Mouse (Mus musculus) bone marrow, adult 2 months (tissue): ENCODE results near the gene Mgat4e. TPM values are rescaled to one million over a fixed set of nuclear protein-coding genes. Genes with fewer than 3 reads are reported as not detected.
A peak's percentile ranks its signal among the peaks of the same experiment; 100 is the strongest.

Experiments used
- H3K27ac ChIP-seq: fragments of 200-500 bp; 2 replicates; pipeline ENCODE4 v1.5.1; 2012; ENCODE audit warnings: low read depth, mild to moderate bottlenecking, control low read depth, inconsistent platforms, low read length; ENCODE audit not compliant: control insufficient read depth, poor library complexity, insufficient read depth
- H3K4me1 ChIP-seq: fragments of 200-500 bp; 2 replicates; pipeline ENCODE4 v1.6.1; 2011; ENCODE audit warnings: low read length; ENCODE audit not compliant: control insufficient read depth, insufficient read depth
- H3K4me3 ChIP-seq: fragments of 200-500 bp; replicated peaks from 2 replicates; pipeline ENCODE3; 2011; ENCODE audit warnings: mild to moderate bottlenecking, low read depth, low read length, control low read depth; ENCODE audit not compliant: control insufficient read depth
- CTCF ChIP-seq: fragments of 200-500 bp; IDR thresholded peaks from 2 replicates; pipeline ENCODE4 v1.5.1; 2011; ENCODE audit warnings: low read length, control low read depth; ENCODE audit not compliant: control insufficient read depth, insufficient read depth
- POLR2A ChIP-seq: fragments of 200-500 bp; IDR thresholded peaks from 2 replicates; pipeline ENCODE4 v1.6.1; 2011; ENCODE audit warnings: low read depth, mild to moderate bottlenecking, control low read depth, low read length, borderline replicate concordance; ENCODE audit not compliant: control insufficient read depth
- WGBS: fragments of 180-500 bp; shearing (Covaris S2); methylation state at CpG from one replicate; pipeline ENCODE4 v1.1.7; 2018; 5-methylcytosine and 5-hydroxymethylcytosine counted together
- polyA plus RNA-seq: library from polyadenylated mRNA; stranded (reverse); fragments of >200 nt; gene quantifications from 2 replicates; pipeline ENCODE4 v1.2.4, GENCODE M21; 2011; ENCODE audit warnings: low replicate concordance; ENCODE audit not compliant: missing spikeins, insufficient read depth, insufficient read length

Gene Mgat4e
- polyA plus RNA-seq, 1 experiment: not detected

DNA sequence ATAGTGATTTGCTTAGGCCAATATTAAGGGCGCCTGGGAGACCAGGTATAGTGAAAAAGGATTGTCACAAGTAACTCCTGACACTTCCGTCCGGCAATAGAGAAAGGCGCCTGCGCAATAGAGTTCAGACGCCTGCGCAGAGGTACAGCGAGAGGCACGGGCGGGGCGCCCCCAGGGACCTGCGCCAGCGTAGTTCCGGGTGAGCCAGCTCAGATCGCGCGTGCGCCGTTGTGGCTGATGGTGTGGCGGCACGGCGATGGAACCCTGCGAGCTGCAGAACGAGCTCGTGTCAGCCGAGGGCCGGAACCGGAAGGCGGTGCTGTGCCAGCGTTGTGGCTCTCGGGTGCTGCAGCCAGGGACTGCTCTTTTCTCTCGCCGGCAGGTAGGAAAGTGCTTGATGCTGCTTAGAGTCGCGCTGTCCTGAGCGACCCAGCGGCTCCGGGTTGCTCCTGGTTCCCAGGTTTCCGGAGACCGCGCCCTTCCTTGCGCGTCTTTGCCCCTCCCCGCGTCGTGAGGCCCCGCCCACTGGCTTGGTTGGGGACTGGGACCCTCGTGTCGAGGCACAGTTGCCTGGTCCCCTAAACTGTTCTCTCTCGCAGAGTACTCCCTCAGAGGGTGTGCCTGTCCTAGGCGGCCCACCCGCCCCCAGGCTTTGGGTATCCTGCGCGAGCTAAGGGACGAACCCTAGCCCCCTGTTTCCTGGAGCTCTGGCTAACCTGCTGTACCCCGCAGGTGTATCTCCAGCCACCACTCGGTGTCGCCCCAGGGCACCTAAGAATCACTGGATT lies 54.9 kb downstream of the Mgat4e start, which contains the start of gene Rabif:
Gene Rabif, plus strand, starts transcription at position 221 of the 788 bp plus-strand sequence.
- TF ChIP-seq CTCF (peak; percentile 64), POLR2A (peak; percentile 94; the same call in 1 of the 2 replicates)
- whole genome bisulfite sequencing: 0% methylated on average over 58 of the region's 58 CpGs

DNA sequence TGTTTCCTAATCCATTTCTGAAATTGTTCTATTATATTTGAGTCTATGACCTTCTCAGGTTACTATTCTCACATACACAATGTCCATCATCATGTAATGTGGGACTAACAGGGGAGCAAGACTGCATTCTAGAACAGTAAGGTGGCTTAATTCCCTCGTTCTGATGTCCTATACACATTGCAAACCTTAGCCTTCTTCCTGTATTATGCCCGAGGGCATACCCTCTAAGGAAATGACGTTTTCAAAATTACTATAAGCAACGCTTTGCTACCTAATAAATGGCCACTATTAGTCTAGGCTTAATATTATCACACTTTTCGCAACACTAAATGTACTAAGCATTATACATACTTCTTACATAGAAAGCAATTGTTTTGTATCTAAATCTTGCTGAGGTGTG lies 55.5 kb downstream of the Mgat4e start:
- H3K4me1 ChIP-seq: peaks cover 3% of the 10 kb centered on the region; the same call in 1 of the 2 replicates
- WGBS: 4% methylated on average over 5 of the region's 5 CpGs

More for the DNA sequence above, 54.9 kb downstream of the Mgat4e start, which contains the start of gene Rabif:
- Histone ChIP-seq H3K4me1 (peaks cover 3% of the 10 kb centered on the region; the same call in 1 of the 2 replicates), H3K4me3 (peak within 1 kb of the TSS; percentile 92), H3K27ac (peak within 1 kb of the TSS; percentile 97)

DNA sequence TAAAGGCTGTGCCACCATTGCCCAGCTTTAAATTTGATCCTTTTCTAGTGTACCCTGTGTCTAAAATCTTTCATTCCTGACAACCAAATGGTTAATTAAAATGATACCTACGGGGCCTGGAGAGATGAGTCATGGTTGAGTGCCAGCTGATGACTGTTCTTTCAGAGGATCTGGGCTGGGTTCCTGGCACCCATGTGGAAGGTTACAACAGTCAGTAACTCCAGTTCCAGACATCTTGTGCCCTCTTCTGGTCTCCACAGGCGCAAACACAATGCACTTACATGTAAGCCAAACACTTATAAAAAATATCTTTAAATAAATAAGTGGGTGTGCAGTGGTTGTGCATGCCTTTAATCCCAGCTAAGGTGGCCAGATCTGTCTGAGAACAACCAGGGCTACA lies 56.0 kb downstream of the Mgat4e start:
- 81% methylated on average over 2 of the region's 2 CpGs for WGBS
- H3K4me3 ChIP-seq: no peak overlapping the region
- no peak for TF ChIP-seq POLR2A
- no peak for TF ChIP-seq CTCF

More for the DNA sequence above, 55.5 kb downstream of the Mgat4e start:
- Histone ChIP-seq H3K27ac (peak overlapping the region; percentile 97; the same call in 1 of the 2 replicates), H3K4me3 (peak overlapping the region; percentile 58)
- no peak for TF ChIP-seq CTCF
- TF ChIP-seq POLR2A: no peak

DNA sequence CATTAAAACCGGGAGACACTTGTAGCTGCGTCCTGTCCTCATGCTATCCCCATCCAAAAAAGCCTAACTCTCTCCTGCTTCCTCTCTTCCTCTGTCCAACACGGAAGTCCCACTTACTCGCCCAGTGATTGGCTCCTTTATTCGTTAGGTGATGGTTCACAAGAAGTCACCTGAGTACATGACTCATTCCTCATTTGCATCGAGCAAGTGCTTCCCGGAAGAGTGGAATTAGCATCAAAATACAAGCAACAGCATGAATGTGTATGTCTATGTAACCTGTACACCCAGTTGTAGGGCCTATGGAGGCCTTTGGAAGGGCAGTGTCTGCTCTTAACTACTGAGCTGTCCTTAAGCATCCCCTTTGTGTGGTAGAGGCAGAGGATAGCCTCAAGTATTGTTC lies 57.2 kb downstream of the Mgat4e start:
- TF ChIP-seq CTCF: no peak
- TF ChIP-seq POLR2A: no peak
- peaks cover 3% of the 10 kb centered on the region; the same call in 1 of the 2 replicates for H3K4me1 ChIP-seq
- 82% methylated on average over 7 of the region's 7 CpGs for WGBS
- no peak overlapping the region for H3K27ac ChIP-seq
- no peak overlapping the region for H3K4me3 ChIP-seq

More for the DNA sequence above, 56.0 kb downstream of the Mgat4e start:
- Histone ChIP-seq H3K4me1 (peaks cover 3% of the 10 kb centered on the region; the same call in 1 of the 2 replicates), H3K27ac (no peak overlapping the region)

Other genes with a start within 250 kb of the Mgat4e start
- 3.3 and 9.3 TPM in 2 replicates for gene Ppfia4, start 216.8 kb downstream of the Mgat4e start, polyA plus RNA-seq
- gene Tmem183a, start 187.7 kb downstream of the Mgat4e start, polyA plus RNA-seq: 33.0 and 45.7 TPM in 2 replicates
- gene 4933406M09Rik, start 163.7 kb downstream of the Mgat4e start, polyA plus RNA-seq: not detected in 2 replicates
- 17.6 and 40.8 TPM in 2 replicates for gene Cyb5r1, start 144.1 kb downstream of the Mgat4e start, polyA plus RNA-seq
- 98.9 and 107 TPM in 2 replicates for gene Adipor1, start 134.3 kb downstream of the Mgat4e start, polyA plus RNA-seq
- 24.1 and 38.0 TPM in 2 replicates for gene Klhl12, start 94.2 kb downstream of the Mgat4e start, polyA plus RNA-seq
- 10.0 and 10.9 TPM in 2 replicates for gene Rabif, start 55.0 kb downstream of the Mgat4e start, polyA plus RNA-seq
- gene Kdm5b, start 10.5 kb upstream of the Mgat4e start, polyA plus RNA-seq: 7.2 and 20.4 TPM in 2 replicates
- gene Syt2, start 97.0 kb upstream of the Mgat4e start, polyA plus RNA-seq: not detected in 2 replicates